Mouse (Mus musculus) right cerebral cortex, postnatal 4 days (tissue): ENCODE measurements around the gene Slc6a9.

Experiments used
- DNase-seq: peaks from one replicate; pipeline ENCODE4 v3.0.0-alpha.2; 2022

The Slc6a9 gene

DNA sequence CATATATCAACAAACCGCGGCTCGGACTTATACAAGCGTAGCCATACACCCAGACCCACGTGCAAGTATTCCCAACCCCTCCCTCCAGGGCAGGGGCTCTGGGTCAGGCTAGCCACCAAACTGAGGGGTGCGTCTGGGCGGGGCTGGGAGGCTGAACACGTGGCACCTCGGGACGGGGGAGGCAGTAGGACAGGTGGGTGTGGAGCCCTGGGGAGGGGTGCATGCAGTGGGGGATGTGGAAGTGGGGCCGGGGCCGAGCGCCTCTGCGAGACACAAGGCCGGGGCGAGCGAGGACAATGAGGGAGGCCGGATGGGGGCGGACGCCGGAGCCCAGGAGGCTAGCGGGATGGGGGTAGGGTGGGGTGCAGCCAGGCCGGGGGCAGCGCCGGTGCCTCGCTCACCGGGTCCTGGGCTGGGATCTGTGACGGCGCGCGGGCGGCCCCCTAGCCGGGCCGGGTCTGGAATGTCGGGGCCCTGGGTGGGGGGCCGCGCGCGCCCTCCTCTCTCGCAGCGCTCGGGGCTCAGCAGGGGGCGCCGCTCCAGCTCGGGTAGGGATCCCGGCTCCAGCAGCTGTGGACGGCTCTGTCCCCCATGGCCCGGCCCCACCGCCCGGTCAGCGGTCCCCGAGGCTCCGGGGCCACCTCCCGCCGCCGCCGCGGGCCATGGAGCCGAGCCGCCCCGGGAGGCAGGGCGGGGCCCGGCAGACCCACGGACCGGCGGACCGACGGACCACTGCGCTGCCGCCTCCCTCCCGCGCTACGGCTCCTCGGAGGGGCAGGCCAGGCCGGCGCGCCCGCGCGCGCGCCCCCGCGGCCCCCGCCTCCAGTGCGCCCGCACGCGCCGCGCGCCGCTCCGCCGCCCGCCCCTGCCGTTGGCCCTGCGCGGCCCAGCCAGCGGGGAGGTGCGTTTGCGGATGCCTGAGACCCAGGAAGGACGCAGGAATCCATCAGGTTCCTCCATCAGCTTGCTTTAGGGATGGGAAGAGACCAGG lies 48.7 kb downstream of the Slc6a9 start, which contains the start of gene B4galt2:
Gene B4galt2, minus strand, starts transcription at position 787 of the 991 bp plus-strand sequence.
- peak; percentile 76 for DNase-seq

DNA sequence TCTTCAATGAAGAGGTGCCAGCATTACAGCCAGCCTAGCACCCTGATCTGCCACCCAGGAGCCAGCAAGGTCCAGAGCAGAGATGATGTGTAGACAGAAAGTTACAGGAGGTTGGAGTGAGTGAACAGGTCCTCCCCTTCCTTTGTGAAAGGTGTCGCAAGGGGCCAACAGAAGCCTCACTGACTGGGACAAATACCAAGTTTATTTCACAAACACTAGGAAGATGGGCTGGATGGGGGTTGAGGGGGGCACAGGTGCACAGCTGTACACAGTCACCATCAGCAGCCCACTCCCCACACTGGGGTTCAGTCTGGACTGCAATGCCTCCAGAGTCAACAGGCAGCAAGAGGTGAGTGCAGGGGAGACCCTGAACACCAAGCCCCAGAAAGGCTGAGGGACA lies 49.8 kb downstream of the Slc6a9 start:
- DNase-seq, result no peak

DNA sequence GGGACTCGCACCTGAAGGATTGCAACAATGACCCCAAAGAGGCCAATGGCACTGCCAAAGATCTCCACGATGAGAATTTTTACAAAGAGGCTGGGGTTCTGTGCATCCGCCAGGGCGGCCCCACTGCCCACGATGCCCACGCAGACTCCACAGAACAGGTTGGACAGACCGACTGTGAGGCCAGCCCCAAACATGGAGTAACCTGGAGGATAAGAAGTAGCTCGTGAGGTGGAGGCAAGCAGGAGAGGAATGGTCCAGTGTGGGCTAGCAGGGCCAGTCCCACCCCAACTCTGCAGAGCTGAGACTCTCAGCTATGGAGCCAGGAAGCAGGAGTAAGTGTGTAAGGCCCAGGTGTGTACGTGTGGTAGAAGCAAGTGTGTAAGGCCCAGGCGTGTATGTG lies 50.8 kb downstream of the Slc6a9 start:
- no peak for DNase-seq

- no peak for DNase-seq
Observed at GRCm38 (mm10) chr4:117885994-117886393, 51.7 kb downstream of the Slc6a9 start.

GRCm38 (mm10) chr4:117886644-117887043 lies 52.3 kb downstream of the Slc6a9 start:
- no peak for DNase-seq

- DNase-seq, result peak; percentile 96
Observed at GRCm38 (mm10) chr4:117887133-117887532, 52.8 kb downstream of the Slc6a9 start, which contains the start of gene Atp6v0b. TSS of gene Atp6v0b (minus strand) at chr4:117887333.

- no peak for DNase-seq
Observed at GRCm38 (mm10) chr4:117887920-117888319, 53.6 kb downstream of the Slc6a9 start.

GRCm38 (mm10) chr4:117889471-117889870 lies 55.2 kb downstream of the Slc6a9 start:
- DNase-seq, result no peak

DNA sequence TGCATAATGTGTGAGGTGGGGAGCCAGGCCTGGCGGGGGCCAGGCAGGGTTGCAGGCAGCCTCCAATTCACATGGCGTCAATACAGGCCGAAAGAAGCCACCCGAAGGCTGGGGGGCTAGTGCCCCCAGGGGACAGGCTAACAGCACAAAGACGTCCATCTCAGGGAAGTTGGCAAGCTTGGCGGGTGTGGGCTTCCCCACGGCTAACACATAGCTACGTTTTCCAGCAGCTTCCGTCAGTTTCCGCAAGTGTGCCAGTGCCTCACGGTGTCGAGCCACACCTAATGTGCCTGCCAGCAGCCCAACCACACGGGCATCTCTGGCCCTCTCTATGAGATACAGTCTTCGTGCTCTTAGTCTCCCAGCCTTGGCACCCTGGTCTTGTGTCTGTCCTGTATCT lies 55.7 kb downstream of the Slc6a9 start:
- no peak for DNase-seq

DNA sequence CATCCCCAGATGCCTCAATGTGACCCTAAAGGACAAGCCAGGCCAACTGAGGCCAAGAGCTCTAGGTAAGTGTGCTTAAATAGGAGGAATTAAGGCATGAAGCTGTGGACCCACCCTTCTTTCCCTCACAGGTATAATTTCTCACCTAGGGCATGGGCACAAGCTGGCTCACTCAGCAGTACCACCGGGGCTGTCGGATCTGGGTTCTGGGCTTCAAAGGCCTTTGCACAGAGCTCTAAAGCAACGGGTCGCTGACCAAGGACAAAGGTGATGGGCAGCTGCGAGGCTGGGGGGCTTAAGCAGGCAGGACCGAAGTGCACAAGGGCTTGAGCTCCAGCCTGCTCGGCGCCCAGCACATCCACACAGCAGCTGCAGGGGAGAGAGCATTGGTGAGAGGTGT lies 56.4 kb downstream of the Slc6a9 start:
- DNase-seq, result no peak

DNA sequence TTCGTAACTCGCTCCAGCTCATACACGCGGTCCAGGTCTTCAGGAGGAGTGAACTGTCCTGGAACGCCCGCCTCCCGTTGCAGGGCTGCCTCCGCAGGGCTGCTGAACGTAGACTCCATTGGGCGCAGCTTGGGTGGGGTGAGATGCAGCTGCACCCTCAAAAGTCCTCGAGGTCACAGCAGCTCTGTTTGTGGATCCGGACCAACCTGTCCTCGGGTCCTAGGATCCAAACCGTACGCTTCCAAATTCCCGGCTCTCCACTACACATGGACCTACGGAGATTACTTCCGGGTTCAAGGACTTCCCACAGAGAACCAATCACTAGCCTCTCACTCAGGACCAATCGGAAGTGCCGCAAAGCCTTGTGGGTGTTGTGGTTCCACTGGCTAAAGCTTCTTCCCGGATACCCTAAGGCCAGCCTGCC lies 57.4 kb downstream of the Slc6a9 start, which contains the start of gene Dph2:
Gene Dph2, minus strand, starts transcription at position 295 of the 424 bp plus-strand sequence.
- peak; percentile 69 for DNase-seq

DNA sequence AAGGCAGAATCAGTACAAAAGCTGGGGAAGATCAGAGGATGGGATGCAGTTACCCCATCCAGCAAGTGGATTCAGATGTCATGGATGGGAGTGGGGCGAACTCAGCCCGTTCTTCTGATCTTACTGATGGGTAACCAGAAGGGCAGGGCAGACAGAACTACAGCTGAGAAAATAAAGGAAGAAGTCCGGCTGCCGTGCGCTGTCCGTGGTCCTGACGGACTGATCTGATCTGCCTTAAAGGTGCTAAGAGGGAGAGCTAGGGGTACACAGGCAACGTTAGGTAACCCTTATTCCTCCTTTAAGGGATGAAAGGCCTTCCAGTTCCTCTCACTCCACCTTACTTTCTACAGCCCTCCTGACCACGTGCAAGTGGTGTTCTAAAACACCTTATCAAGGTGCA lies 59.1 kb downstream of the Slc6a9 start:
- no peak for DNase-seq

- DNase-seq, result no peak
Observed at GRCm38 (mm10) chr4:117894601-117895000, 60.3 kb downstream of the Slc6a9 start.

DNA sequence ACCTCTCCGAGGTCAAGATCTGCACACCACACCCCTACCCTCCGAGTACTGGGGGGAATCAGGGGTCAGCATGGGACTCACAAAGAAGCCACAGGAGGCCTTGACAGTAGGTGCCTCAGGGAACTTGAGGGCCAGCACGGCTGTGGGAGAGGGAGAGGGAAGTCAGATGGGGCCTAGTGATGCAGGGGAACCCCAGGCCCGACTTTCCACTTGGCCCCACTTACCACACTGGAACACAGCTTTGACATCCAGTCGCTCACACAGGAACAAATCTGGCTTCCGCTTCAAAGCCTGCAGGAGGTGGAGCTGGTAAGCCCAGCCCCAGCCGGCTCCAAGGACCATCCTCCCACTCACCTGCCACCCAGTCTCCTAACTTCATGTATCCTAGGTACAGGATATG lies 61.0 kb downstream of the Slc6a9 start:
- DNase-seq, result no peak

DNA sequence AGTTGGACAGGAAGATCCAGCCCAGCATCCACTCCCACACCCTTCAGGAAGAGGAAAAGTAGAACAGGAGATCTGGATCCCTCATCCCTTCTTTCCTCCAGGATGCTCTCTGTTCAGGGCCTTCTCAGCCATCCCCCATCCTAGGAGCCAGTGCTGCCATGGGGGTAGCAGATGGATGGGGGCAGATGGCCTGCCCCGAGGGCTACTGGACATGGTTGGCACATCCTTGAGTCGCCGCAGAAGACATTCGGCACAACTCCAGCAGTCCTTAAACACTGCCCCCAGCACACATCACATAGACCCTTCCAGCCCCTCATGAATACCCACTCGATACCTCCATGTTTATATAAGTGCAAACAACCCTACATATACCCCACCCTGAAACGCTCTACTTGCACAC lies 61.7 kb downstream of the Slc6a9 start:
- DNase-seq, result no peak

DNA sequence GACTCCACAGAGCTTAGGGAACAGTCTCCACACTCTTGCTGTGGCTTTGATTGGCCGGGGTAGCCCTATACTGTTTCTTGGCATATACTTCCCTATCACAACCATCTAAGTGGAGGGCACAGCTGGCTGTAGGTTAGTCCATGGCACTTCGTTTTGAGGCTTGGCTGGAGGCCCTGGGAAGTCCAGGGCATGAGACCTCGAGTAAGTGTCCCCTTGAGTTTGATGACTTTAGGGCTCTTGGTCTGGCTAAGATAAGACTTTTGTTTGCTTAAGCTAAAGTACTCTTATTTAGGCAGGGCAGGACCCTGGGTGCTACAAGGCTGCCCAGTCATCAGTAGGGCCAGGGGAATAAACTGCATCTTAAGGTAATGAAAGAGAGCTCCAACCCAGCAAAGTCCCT lies 63.8 kb downstream of the Slc6a9 start:
- DNase-seq, result no peak

DNA sequence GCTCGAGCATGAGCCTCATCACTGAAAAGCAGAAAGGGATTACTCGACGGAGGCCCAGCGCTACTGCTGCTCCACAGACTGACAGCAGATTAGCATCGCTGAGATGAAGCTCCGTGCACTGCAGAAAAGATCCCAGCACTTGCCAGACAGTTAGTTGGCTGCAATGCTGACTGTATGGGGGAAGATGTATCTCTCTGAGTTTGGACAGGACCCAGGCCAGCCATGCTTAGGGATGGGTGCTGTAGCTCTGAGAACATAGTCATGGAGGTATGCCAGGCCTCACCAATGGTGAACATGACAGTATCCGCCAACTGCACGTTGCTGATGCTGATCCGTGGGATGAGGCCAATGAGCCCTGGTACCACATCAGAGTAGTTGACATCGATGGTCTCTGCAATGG lies 69.8 kb downstream of the Slc6a9 start:
- DNase-seq, result no peak

GRCm38 (mm10) chr4:117904761-117905160 lies 70.5 kb downstream of the Slc6a9 start:
- DNase-seq, result no peak

GRCm38 (mm10) chr4:117906196-117906595 lies 71.9 kb downstream of the Slc6a9 start:
- DNase-seq, result no peak

DNA sequence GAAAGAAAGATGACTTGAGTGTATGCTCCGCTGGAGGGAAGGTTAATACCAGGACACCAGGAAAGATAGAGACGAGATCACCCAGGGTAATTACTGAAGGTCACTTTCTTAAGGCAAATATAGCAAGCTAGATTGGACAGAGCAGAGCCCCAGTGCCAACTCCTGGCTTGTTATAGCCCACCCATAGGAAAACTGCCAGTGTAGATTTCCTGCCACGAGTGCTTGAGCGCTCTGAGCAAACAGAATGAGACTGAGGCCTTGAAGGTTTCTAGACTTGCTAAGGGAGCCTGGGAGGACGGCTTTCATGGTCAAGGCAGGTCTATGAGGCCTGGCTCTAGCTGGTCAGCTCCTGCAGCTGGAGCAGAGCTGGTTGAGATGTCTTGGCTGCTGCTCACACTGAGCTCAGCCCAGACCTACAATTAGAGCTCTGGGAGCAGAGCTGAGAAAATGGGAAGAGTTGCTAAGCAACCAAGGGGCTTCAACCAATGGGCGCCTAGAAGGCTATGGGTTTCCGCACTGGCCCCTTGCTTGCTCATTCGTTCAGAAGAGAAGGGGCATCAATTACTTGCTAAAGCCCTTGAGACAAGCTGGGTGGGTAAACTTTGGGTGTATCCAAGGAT lies 74.6 kb downstream of the Slc6a9 start:
- no peak for DNase-seq

- DNase-seq, result no peak
Observed at GRCm38 (mm10) chr4:117912131-117912561, 77.8 kb downstream of the Slc6a9 start.

- DNase-seq, result no peak
Observed at GRCm38 (mm10) chr4:117912685-117913273, 78.5 kb downstream of the Slc6a9 start.

GRCm38 (mm10) chr4:117913421-117913820 lies 79.1 kb downstream of the Slc6a9 start:
- no peak for DNase-seq
